Mouse (Mus musculus): ENCODE results near the gene Ubald1.

- TF ChIP-seq ZNF384 (IDR thresholded peaks at IDR 0.05; ENCODE audit: low read depth, low read length) (no peak), ZC3H11A (IDR thresholded peaks at IDR 0.05; ENCODE audit: borderline replicate concordance, low read depth, low read length) (no peak)
Observed at GRCm38 (mm10) chr16:4896249-4897027, 16.3 kb upstream of the Ubald1 start.
